Comparison of ENCODE assay signal across 8 mouse cellular contexts in the genomic region with DNA sequence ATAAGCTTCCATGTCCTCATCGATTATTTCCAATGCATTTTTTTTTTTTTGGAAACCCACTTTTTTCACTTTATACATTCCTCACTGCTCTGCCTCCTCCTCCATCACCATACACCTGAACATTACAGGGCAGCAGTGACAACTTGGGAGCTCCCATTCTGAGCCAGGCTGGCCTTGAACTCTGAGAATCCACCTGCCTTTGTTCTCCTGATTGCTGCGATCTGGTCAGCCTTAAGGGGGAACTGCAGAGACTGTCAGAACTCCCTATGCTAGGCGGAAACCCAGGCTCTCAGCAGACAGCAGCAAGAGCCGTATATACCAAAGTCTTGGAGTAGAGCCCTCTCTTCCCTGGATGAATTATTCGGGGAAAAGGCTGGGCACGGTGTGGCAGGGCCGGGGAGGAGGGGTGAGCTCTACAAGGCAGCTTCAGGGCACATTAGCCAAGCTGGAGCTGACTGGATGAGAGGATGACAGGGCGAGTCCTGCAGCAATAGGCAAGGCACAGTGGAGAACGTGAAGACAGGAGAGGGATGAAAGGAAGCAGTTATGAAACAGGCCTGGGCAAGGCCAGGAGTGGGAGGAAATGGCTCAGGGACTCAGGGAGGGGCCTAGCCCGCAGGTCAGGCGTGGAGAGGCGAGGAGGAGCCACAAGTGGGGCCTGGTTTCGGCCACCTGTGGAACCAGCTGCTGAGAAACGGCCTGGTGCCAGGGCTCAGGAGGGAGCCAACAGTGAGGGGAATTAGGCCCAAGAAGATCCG.
A peak's percentile ranks its signal among the peaks of the same experiment; 100 is the strongest.
DNase-seq lines count a peak whose midpoint lies in the region; ATAC-seq lines count a peak whose summit lies in the region.

No protein-coding gene starts in this region.

- no peaks in the 10 kb centered on the region for H3K36me3 ChIP-seq in embryonic facial prominence, embryonic 14.5 days (ENCODE audit: control insufficient read depth, insufficient read depth, low read length)
- H3K36me3 ChIP-seq in limb, embryonic 13.5 days: no peaks in the 10 kb centered on the region

- H3K9ac ChIP-seq in embryonic facial prominence, embryonic 14.5 days (ENCODE audit: low read depth, low read length): no peak overlapping the region; the same call in 1 of the 2 replicates
- no peak overlapping the region for H3K9ac ChIP-seq in limb, embryonic 13.5 days

- peak overlapping the region; percentile 5; the same call in 1 of the 2 replicates for H3K4me2 ChIP-seq in embryonic facial prominence, embryonic 14.5 days (ENCODE audit: low read depth, low read length)
- H3K4me2 ChIP-seq in limb, embryonic 13.5 days (replicated peaks): peak overlapping the region; percentile 16; the same call in 1 of the 2 replicates

- peaks cover 29% of the 10 kb centered on the region for H3K4me1 ChIP-seq in embryonic facial prominence, embryonic 14.5 days (ENCODE audit: control insufficient read depth, insufficient read depth, low read length)
- peaks cover 60% of the 10 kb centered on the region for H3K4me1 ChIP-seq in limb, embryonic 13.5 days

- 33% methylated on average over 15 of the region's 15 CpGs for WGBS in embryonic facial prominence, embryonic 14.5 days
- 43% methylated on average over 15 of the region's 15 CpGs for WGBS in limb, embryonic 13.5 days

- ATAC-seq in embryonic facial prominence, embryonic 14.5 days (ENCODE audit: low read depth): peak; percentile 65
- ATAC-seq in limb, embryonic 13.5 days (ENCODE audit: low FRiP score, low read depth): peak; percentile 22; the same call in 1 of the 2 replicates

- intact Hi-C loops in heart, postnatal 10 days (cut with DNase I): no loop called here
- intact Hi-C loops in left cerebral cortex, postnatal 36 days (cut with DNase I): no loop called here

- no peaks in the 10 kb centered on the region for H3K9me3 ChIP-seq in embryonic facial prominence, embryonic 14.5 days (ENCODE audit: control insufficient read depth, low read length)
- H3K9me3 ChIP-seq in limb, embryonic 13.5 days: no peaks in the 10 kb centered on the region

- peak; percentile 57 for DNase-seq in ovary, adult 18-20 months (ENCODE audit: low spot score)
- no peak for DNase-seq in ovary, postnatal 10 days (ENCODE audit: low spot score)
- DNase-seq in embryonic facial prominence, embryonic 14.5 days (ENCODE audit: low spot score): peak; percentile 50
- peak; percentile 41 to 52 for DNase-seq in heart, postnatal 10 days
- peak; percentile 60 for DNase-seq in skeletal muscle tissue, adult 2 months (ENCODE audit: low read depth, low spot score)
- no peak for DNase-seq in layer of hippocampus, postnatal 10 days (ENCODE audit: low spot score in 2 of 2)
- DNase-seq in left cerebral cortex, postnatal 36 days (ENCODE audit: low spot score in 2 of 2): no peak

- no peaks in the 10 kb centered on the region for H3K27me3 ChIP-seq in embryonic facial prominence, embryonic 14.5 days (replicated peaks; ENCODE audit: control insufficient read depth, insufficient read depth, low read length)
- no peaks in the 10 kb centered on the region for H3K27me3 ChIP-seq in limb, embryonic 13.5 days

- H3K27ac ChIP-seq in embryonic facial prominence, embryonic 14.5 days (replicated peaks; ENCODE audit: low read depth, low read length): peak overlapping the region; percentile 50
- H3K27ac ChIP-seq in limb, embryonic 13.5 days: peak overlapping the region; percentile 44; the same call in 1 of the 2 replicates

- H3K4me3 ChIP-seq in embryonic facial prominence, embryonic 14.5 days (ENCODE audit: low read depth, low read length): no peak overlapping the region
- H3K4me3 ChIP-seq in limb, embryonic 13.5 days: no peak overlapping the region

Comparison
In these comparisons a context has a peak if more than half of its experiments do, and no peak if none do; other contexts are left out.
1. DNase-seq: peak in ovary, adult 18-20 months (single experiment), embryonic facial prominence, embryonic 14.5 days (single experiment), heart, postnatal 10 days (2 of 2) and skeletal muscle tissue, adult 2 months (single experiment); none in ovary, postnatal 10 days (single experiment), layer of hippocampus, postnatal 10 days (0 of 2) and left cerebral cortex, postnatal 36 days (0 of 2).